In genomic region chr2:29181111-29181510, GRCm38 (mm10) we compare ENCODE assay signal across 24 mouse cellular contexts.
"Had no signal": no experiment of that assay in that cellular context is flagged by ENCODE, and none has a peak within 500 bp of the region (broad histone marks: within the 10 kb centered on the region; RNA-seq: fewer than 3 reads in every experiment).

No protein-coding gene starts in this region.

- H3K4me3 ChIP-seq: heart, embryonic 10.5 days; heart, embryonic 13.5 days; heart, embryonic 15.5 days; hindbrain, embryonic 15.5 days; kidney, embryonic 15.5 days; limb, embryonic 13.5 days; limb, embryonic 15.5 days; liver, embryonic 13.5 days had no signal

- DNase-seq: gastrocnemius, postnatal 10 days; gastrocnemius, postnatal 25 days; heart, adult 18-20 months; heart, postnatal 14 days; heart, postnatal 36 days; kidney, adult 11 months; kidney, adult 2 months; kidney, adult 9 months; kidney, postnatal 14 days; kidney, postnatal 36 days; layer of hippocampus, postnatal 36 days; left cerebral cortex, postnatal 4 days; liver, embryonic 13.5 days had no signal

- H3K27me3 ChIP-seq: heart, embryonic 13.5 days; heart, embryonic 15.5 days; hindbrain, embryonic 15.5 days; kidney, embryonic 15.5 days; limb, embryonic 13.5 days; limb, embryonic 15.5 days; liver, embryonic 13.5 days had no signal

- H3K27ac ChIP-seq: heart, embryonic 10.5 days; heart, embryonic 13.5 days; heart, embryonic 15.5 days; hindbrain, embryonic 15.5 days; hindbrain, postnatal 0 days; kidney, embryonic 15.5 days; kidney, postnatal 0 days; limb, embryonic 13.5 days; limb, embryonic 15.5 days; liver, embryonic 13.5 days had no signal

- H3K4me2 ChIP-seq: heart, embryonic 13.5 days; heart, embryonic 15.5 days; hindbrain, embryonic 15.5 days; kidney, embryonic 15.5 days; limb, embryonic 13.5 days; limb, embryonic 15.5 days; liver, embryonic 11.5 days; liver, embryonic 13.5 days had no signal

- H3K9me3 ChIP-seq: heart, embryonic 10.5 days; heart, embryonic 13.5 days; heart, embryonic 15.5 days; hindbrain, embryonic 15.5 days; kidney, embryonic 15.5 days; limb, embryonic 13.5 days; limb, embryonic 15.5 days; liver, embryonic 13.5 days had no signal

- ATAC-seq: hindbrain, postnatal 0 days; intestine, embryonic 16.5 days had no signal

- H3K9ac ChIP-seq: heart, embryonic 15.5 days; hindbrain, embryonic 15.5 days; kidney, embryonic 15.5 days; limb, embryonic 13.5 days; limb, embryonic 15.5 days; liver, embryonic 13.5 days had no signal

- H3K4me1 ChIP-seq: hindbrain, embryonic 15.5 days; limb, embryonic 13.5 days; limb, embryonic 15.5 days; liver, embryonic 13.5 days had no signal
